Mouse (Mus musculus) liver, postnatal 0 days (tissue): ENCODE measurements around the gene Kcnk13.

ENCODE experiments used
- CTCF ChIP-seq: sonication (generic); IDR thresholded peaks from 2 replicates; pipeline ENCODE4 v1.5.1; 2016; ENCODE audit warnings: antibody characterized with exemption, low read depth
- EP300 ChIP-seq: IDR thresholded peaks from 2 replicates; pipeline ENCODE4 v1.6.1; 2016; ENCODE audit warnings: antibody characterized with exemption, low read depth, mild to moderate bottlenecking

- TF ChIP-seq EP300 (no peak), CTCF (no peak)
Observed at GRCm38 (mm10) chr12:99932245-99932644, 32.1 kb upstream of the Kcnk13 start.
